Mouse (Mus musculus) hindbrain, embryonic 12.5 days (tissue): ENCODE results near the gene Ano9. TPM values are rescaled to one million over a fixed set of nuclear protein-coding genes. Genes with fewer than 3 reads are reported as not detected.

ENCODE experiments used
- ATAC-seq: fragments of 200-750 bp; cut with Nextera tagmentation; 2 replicates; pipeline ENCODE4 v1.8.0; 2017; ENCODE audit warnings: moderate TSS enrichment; ENCODE audit not compliant: low FRiP score
- H3K27ac ChIP-seq: fragments of 300-500 bp; sonication (generic); 2 replicates; pipeline ENCODE4 v1.5.1; 2016; ENCODE audit warnings: mild to moderate bottlenecking
- H3K27me3 ChIP-seq: fragments of 300-500 bp; sonication (generic); 2 replicates; pipeline ENCODE4 v1.6.1; 2016; ENCODE audit warnings: mild to moderate bottlenecking
- H3K36me3 ChIP-seq: fragments of 300-500 bp; sonication (generic); 2 replicates; pipeline ENCODE4 v1.6.1; 2016; ENCODE audit warnings: mild to moderate bottlenecking
- H3K4me1 ChIP-seq: fragments of 300-500 bp; sonication (generic); 2 replicates; pipeline ENCODE4 v1.6.1; 2016
- H3K4me2 ChIP-seq: fragments of 300-500 bp; sonication (generic); replicated peaks from 2 replicates; pipeline ENCODE4 v1.6.1; 2016; ENCODE audit warnings: mild to moderate bottlenecking
- H3K4me3 ChIP-seq: fragments of 300-500 bp; sonication (generic); 2 replicates; pipeline ENCODE4 v1.5.1; 2016; ENCODE audit warnings: mild to moderate bottlenecking
- H3K9ac ChIP-seq: fragments of 300-500 bp; sonication (generic); 2 replicates; pipeline ENCODE4 v1.6.1; 2016; ENCODE audit warnings: mild to moderate bottlenecking, moderate library complexity
- H3K9me3 ChIP-seq: fragments of 300-500 bp; sonication (generic); replicated peaks from 2 replicates; pipeline ENCODE4 v1.6.1; 2016; ENCODE audit warnings: mild to moderate bottlenecking
- WGBS: fragments of 180-500 bp; shearing (Covaris S2); methylation state at CpG from one replicate; pipeline ENCODE4 v1.1.7; 2016; 5-methylcytosine and 5-hydroxymethylcytosine counted together
- polyA plus RNA-seq: library from polyadenylated mRNA; unstranded; fragments of >200 nt; fragmentation: Nextera tagmentation; extraction: Ambion mirVana; gene quantifications from 2 replicates; pipeline ENCODE4 v1.2.1, GENCODE M21; 2016

The Ano9 gene
- polyA plus RNA-seq, 1 experiment from 2014 or later = 0.81 TPM

GRCm38 (mm10) chr7:141058601-141059341 is 58.8 kb downstream of the Ano9 start:
- H3K27ac ChIP-seq = no peak overlapping the region
- H3K4me2 ChIP-seq = no peak overlapping the region
- peaks cover 7% of the 10 kb centered on the region for H3K36me3 ChIP-seq
- WGBS = 92% methylated on average over 14 of the region's 14 CpGs
- no peak overlapping the region for H3K4me3 ChIP-seq
- H3K9ac ChIP-seq = no peak overlapping the region
- no peaks in the 10 kb centered on the region for H3K9me3 ChIP-seq
- H3K27me3 ChIP-seq = no peaks in the 10 kb centered on the region
- no peak for ATAC-seq
- peaks cover 28% of the 10 kb centered on the region for H3K4me1 ChIP-seq

GRCm38 (mm10) chr7:141057541-141057940 is 60.1 kb downstream of the Ano9 start:
- no peak overlapping the region for H3K9ac ChIP-seq
- no peaks in the 10 kb centered on the region for H3K9me3 ChIP-seq
- H3K4me2 ChIP-seq = no peak overlapping the region
- no peaks in the 10 kb centered on the region for H3K36me3 ChIP-seq
- H3K27ac ChIP-seq = no peak overlapping the region
- H3K27me3 ChIP-seq = no peaks in the 10 kb centered on the region
- H3K4me1 ChIP-seq = peaks cover 20% of the 10 kb centered on the region
- 89% methylated on average over 1 of the region's 1 CpGs for WGBS
- no peak overlapping the region for H3K4me3 ChIP-seq
- ATAC-seq = no peak

GRCm38 (mm10) chr7:141056976-141057375 is 60.6 kb downstream of the Ano9 start:
- Histone ChIP-seq H3K4me2 (no peak overlapping the region), H3K36me3 (no peaks in the 10 kb centered on the region), H3K4me1 (peaks cover 15% of the 10 kb centered on the region), H3K27me3 (no peaks in the 10 kb centered on the region), H3K9me3 (no peaks in the 10 kb centered on the region), H3K9ac (no peak overlapping the region), H3K27ac (no peak overlapping the region), H3K4me3 (no peak overlapping the region)
- 94% methylated on average over 6 of the region's 6 CpGs for WGBS
- ATAC-seq = no peak

GRCm38 (mm10) chr7:141055785-141056184 is 61.8 kb downstream of the Ano9 start:
- Histone ChIP-seq H3K27me3 (no peaks in the 10 kb centered on the region), H3K36me3 (no peaks in the 10 kb centered on the region), H3K9me3 (no peaks in the 10 kb centered on the region), H3K4me2 (no peak overlapping the region), H3K27ac (no peak overlapping the region), H3K4me1 (peaks cover 8% of the 10 kb centered on the region), H3K4me3 (no peak overlapping the region), H3K9ac (no peak overlapping the region)
- WGBS = 78% methylated on average over 4 of the region's 4 CpGs
- ATAC-seq = no peak

- ATAC-seq = no peak
- Histone ChIP-seq H3K27me3 (no peaks in the 10 kb centered on the region), H3K36me3 (no peaks in the 10 kb centered on the region), H3K4me1 (peaks cover 12% of the 10 kb centered on the region), H3K9ac (no peak overlapping the region), H3K4me2 (no peak overlapping the region), H3K9me3 (no peaks in the 10 kb centered on the region), H3K27ac (no peak overlapping the region), H3K4me3 (no peak overlapping the region)
- 88% methylated on average over 2 of the region's 2 CpGs for WGBS
Measured at GRCm38 (mm10) chr7:141052421-141052820, 65.2 kb downstream of the Ano9 start.

GRCm38 (mm10) chr7:141052016-141052415 is 65.6 kb downstream of the Ano9 start:
- Histone ChIP-seq H3K36me3 (no peaks in the 10 kb centered on the region), H3K9me3 (no peaks in the 10 kb centered on the region), H3K4me2 (no peak overlapping the region), H3K4me3 (no peak overlapping the region), H3K27ac (no peak overlapping the region), H3K27me3 (no peaks in the 10 kb centered on the region), H3K4me1 (peaks cover 15% of the 10 kb centered on the region), H3K9ac (no peak overlapping the region)
- no peak for ATAC-seq
- WGBS = 85% methylated on average over 4 of the region's 4 CpGs

Other genes starting within 250 kb of the Ano9 start
- 279 and 282 TPM in 2 replicates for gene Psmd13, start 235.8 kb downstream of the Ano9 start, polyA plus RNA-seq
- gene Sirt3, start 235.5 kb downstream of the Ano9 start, polyA plus RNA-seq = 25.8 and 27.1 TPM in 2 replicates
- gene Cox8b, start 217.4 kb downstream of the Ano9 start, polyA plus RNA-seq = 0.81 TPM in 1 of 2 replicates, not detected in the other
- 0.13 and 0.27 TPM in 2 replicates for gene Nlrp6, start 196.9 kb downstream of the Ano9 start, polyA plus RNA-seq
- gene Pgghg, start 176.4 kb downstream of the Ano9 start, polyA plus RNA-seq = 15.5 and 16.8 TPM in 2 replicates
- gene Ifitm5, start 167.5 kb downstream of the Ano9 start, polyA plus RNA-seq = 0.43 and 1.6 TPM in 2 replicates
- gene Gm45717, start 161.9 kb downstream of the Ano9 start, polyA plus RNA-seq = 0.97 TPM in 1 of 2 replicates, not detected in the other
- gene Ifitm2, start 161.8 kb downstream of the Ano9 start, polyA plus RNA-seq = 326 and 340 TPM in 2 replicates
- gene Ifitm1, start 150.6 kb downstream of the Ano9 start, polyA plus RNA-seq = 8.8 and 9.1 TPM in 2 replicates
- 22.5 and 26.0 TPM in 2 replicates for gene Ifitm3, start 107.0 kb downstream of the Ano9 start, polyA plus RNA-seq
- gene Ifitm6, start 99.9 kb downstream of the Ano9 start, polyA plus RNA-seq = not detected in 2 replicates
- gene Gm17387, start 88.7 kb downstream of the Ano9 start, polyA plus RNA-seq = not detected in 2 replicates
- gene B4galnt4, start 56.7 kb downstream of the Ano9 start, polyA plus RNA-seq = 46.1 and 46.5 TPM in 2 replicates
- gene Pkp3, start 39.6 kb downstream of the Ano9 start, polyA plus RNA-seq = 3.1 and 4.5 TPM in 2 replicates
- 1.7 and 2.6 TPM in 2 replicates for gene Sigirr, start 17.2 kb downstream of the Ano9 start, polyA plus RNA-seq
- gene Ptdss2, start 4.6 kb upstream of the Ano9 start, polyA plus RNA-seq = 76.0 and 76.5 TPM in 2 replicates
- gene Rnh1, start 55.1 kb upstream of the Ano9 start, polyA plus RNA-seq = 61.0 and 61.9 TPM in 2 replicates
- 95.1 and 103 TPM in 2 replicates for gene Hras, start 76.2 kb upstream of the Ano9 start, polyA plus RNA-seq
- 10.8 and 12.2 TPM in 2 replicates for gene Lrrc56, start 76.4 kb upstream of the Ano9 start, polyA plus RNA-seq
- 3.3 and 3.9 TPM in 2 replicates for gene Lmntd2, start 96.3 kb upstream of the Ano9 start, polyA plus RNA-seq
- 34.7 and 35.6 TPM in 2 replicates for gene Rassf7, start 98.1 kb upstream of the Ano9 start, polyA plus RNA-seq
- 95.5 and 99.3 TPM in 2 replicates for gene Phrf1, start 111.0 kb upstream of the Ano9 start, polyA plus RNA-seq
- 1.1 and 1.5 TPM in 2 replicates for gene Irf7, start 148.7 kb upstream of the Ano9 start, polyA plus RNA-seq
- gene Cdhr5, start 159.0 kb upstream of the Ano9 start, polyA plus RNA-seq = not detected in 2 replicates
- gene Sct, start 161.3 kb upstream of the Ano9 start, polyA plus RNA-seq = 2.4 and 2.7 TPM in 2 replicates
- gene Drd4, start 174.2 kb upstream of the Ano9 start, polyA plus RNA-seq = 0.81 and 0.86 TPM in 2 replicates
- 96.5 and 96.6 TPM in 2 replicates for gene Deaf1, start 209.9 kb upstream of the Ano9 start, polyA plus RNA-seq
- gene Tmem80, start 209.9 kb upstream of the Ano9 start, polyA plus RNA-seq = 60.5 and 66.9 TPM in 2 replicates
- gene Eps8l2, start 221.1 kb upstream of the Ano9 start, polyA plus RNA-seq = 2.6 and 2.7 TPM in 2 replicates